Mouse (Mus musculus) induced T-regulatory cell, adult 2 months (primary cell): ENCODE results near the gene Fam163b.

ENCODE experiments used
- DNase-seq: peaks from one replicate; pipeline ENCODE4 v3.0.0-alpha.2; 2012; ENCODE audit warnings: low read depth

The Fam163b gene

GRCm38 (mm10) chr2:27135935-27136334 is 6.4 kb downstream of the Fam163b start:
- no peak for DNase-seq

GRCm38 (mm10) chr2:27128990-27129389 is 13.3 kb downstream of the Fam163b start:
- DNase-seq: no peak

GRCm38 (mm10) chr2:27126496-27126895 is 15.8 kb downstream of the Fam163b start:
- DNase-seq: no peak

GRCm38 (mm10) chr2:27125979-27126378 is 16.3 kb downstream of the Fam163b start:
- peak; percentile 74 for DNase-seq

GRCm38 (mm10) chr2:27123121-27123520 is 19.2 kb downstream of the Fam163b start:
- DNase-seq: no peak

GRCm38 (mm10) chr2:27122578-27122977 is 19.7 kb downstream of the Fam163b start:
- no peak for DNase-seq

- peak; percentile 56 for DNase-seq
Measured at GRCm38 (mm10) chr2:27121626-27122355, 20.5 kb downstream of the Fam163b start.

GRCm38 (mm10) chr2:27120241-27120641 is 22.1 kb downstream of the Fam163b start:
- DNase-seq: no peak

- no peak for DNase-seq
Measured at GRCm38 (mm10) chr2:27119766-27120165, 22.5 kb downstream of the Fam163b start.

- no peak for DNase-seq
Measured at GRCm38 (mm10) chr2:27118452-27118851, 23.8 kb downstream of the Fam163b start.

- DNase-seq: no peak
Measured at GRCm38 (mm10) chr2:27114169-27114568, 28.1 kb downstream of the Fam163b start.

GRCm38 (mm10) chr2:27112585-27112984 is 29.7 kb downstream of the Fam163b start:
- no peak for DNase-seq

- no peak for DNase-seq
Measured at GRCm38 (mm10) chr2:27109052-27109451, 33.2 kb downstream of the Fam163b start.

GRCm38 (mm10) chr2:27108144-27108543 is 34.1 kb downstream of the Fam163b start:
- no peak for DNase-seq

GRCm38 (mm10) chr2:27106816-27107215 is 35.5 kb downstream of the Fam163b start:
- no peak for DNase-seq

GRCm38 (mm10) chr2:27103554-27103953 is 38.7 kb downstream of the Fam163b start:
- no peak for DNase-seq

- no peak for DNase-seq
Measured at GRCm38 (mm10) chr2:27097776-27098175, 44.5 kb downstream of the Fam163b start.

GRCm38 (mm10) chr2:27097241-27097656 is 45.0 kb downstream of the Fam163b start:
- no peak for DNase-seq

GRCm38 (mm10) chr2:27096341-27096981 is 45.8 kb downstream of the Fam163b start:
- no peak for DNase-seq

- no peak for DNase-seq
Measured at GRCm38 (mm10) chr2:27095178-27095577, 47.1 kb downstream of the Fam163b start.

GRCm38 (mm10) chr2:27089238-27089637 is 53.1 kb downstream of the Fam163b start:
- DNase-seq: no peak

- DNase-seq: no peak
Measured at GRCm38 (mm10) chr2:27088700-27089099, 53.6 kb downstream of the Fam163b start.

- DNase-seq: no peak
Measured at GRCm38 (mm10) chr2:27088071-27088644, 54.1 kb downstream of the Fam163b start.
